Mouse (Mus musculus) hindbrain, embryonic 16.5 days (tissue): ENCODE data around the gene Pex1. TPM values are rescaled to one million over a fixed set of nuclear protein-coding genes. Genes with fewer than 3 reads are reported as not detected.
"Not testable (repeated sequence)": the region's sequence is repeated elsewhere in the genome, so short reads cannot be mapped to it uniquely, and the experiment has no call there.

Experiments used
- ATAC-seq: fragments of 200-750 bp; cut with Nextera tagmentation; 2 replicates; pipeline ENCODE4 v1.8.0; 2017; ENCODE audit warnings: moderate TSS enrichment, moderate library complexity
- H3K27ac ChIP-seq: fragments of 300-500 bp; sonication (generic); 2 replicates; pipeline ENCODE4 v1.5.1; 2014; ENCODE audit warnings: low read depth, mild to moderate bottlenecking, control low read depth, low read length, moderate library complexity
- H3K27me3 ChIP-seq: fragments of 300-500 bp; sonication (generic); replicated peaks from 2 replicates; pipeline ENCODE4 v1.6.1; 2014; ENCODE audit warnings: low read length; ENCODE audit not compliant: control insufficient read depth, insufficient read depth
- H3K36me3 ChIP-seq: fragments of 300-500 bp; sonication (generic); 2 replicates; pipeline ENCODE4 v1.6.1; 2014; ENCODE audit warnings: mild to moderate bottlenecking, low read length, moderate library complexity, mixed read lengths; ENCODE audit not compliant: control insufficient read depth, insufficient read depth
- H3K4me1 ChIP-seq: fragments of 300-500 bp; sonication (generic); 2 replicates; pipeline ENCODE4 v1.6.1; 2014; ENCODE audit warnings: low read depth, low read length; ENCODE audit not compliant: control insufficient read depth, insufficient read depth
- H3K4me2 ChIP-seq: fragments of 300-500 bp; sonication (generic); 2 replicates; pipeline ENCODE4 v1.6.1; 2014; ENCODE audit warnings: mild to moderate bottlenecking, low read length, control low read depth, moderate library complexity
- H3K4me3 ChIP-seq: fragments of 300-500 bp; sonication (generic); 2 replicates; pipeline ENCODE4 v1.5.1; 2014; ENCODE audit warnings: mild to moderate bottlenecking, low read length, control low read depth, moderate library complexity
- H3K9ac ChIP-seq: fragments of 300-500 bp; sonication (generic); 2 replicates; pipeline ENCODE4 v1.6.1; 2014; ENCODE audit warnings: low read depth, mild to moderate bottlenecking, control low read depth, low read length, moderate library complexity
- H3K9me3 ChIP-seq: fragments of 300-500 bp; sonication (generic); 2 replicates; pipeline ENCODE4 v1.6.1; 2014; ENCODE audit warnings: mild to moderate bottlenecking, low read length, moderate library complexity; ENCODE audit not compliant: control insufficient read depth
- WGBS: fragments of 180-500 bp; shearing (Covaris S2); extraction: QIAGEN DNeasy Blood & Tissue Kit; methylation state at CpG from one replicate; pipeline ENCODE4 v1.1.7; 2014; 5-methylcytosine and 5-hydroxymethylcytosine counted together
- polyA plus RNA-seq: library from polyadenylated mRNA; unstranded; fragments of >200 nt; fragmentation: Nextera tagmentation; extraction: Ambion mirVana; gene quantifications from 2 replicates; pipeline ENCODE4 v1.2.1, GENCODE M21; 2015

Gene Pex1
- polyA plus RNA-seq, 1 experiment from 2014 or later = 21.7 TPM

DNA sequence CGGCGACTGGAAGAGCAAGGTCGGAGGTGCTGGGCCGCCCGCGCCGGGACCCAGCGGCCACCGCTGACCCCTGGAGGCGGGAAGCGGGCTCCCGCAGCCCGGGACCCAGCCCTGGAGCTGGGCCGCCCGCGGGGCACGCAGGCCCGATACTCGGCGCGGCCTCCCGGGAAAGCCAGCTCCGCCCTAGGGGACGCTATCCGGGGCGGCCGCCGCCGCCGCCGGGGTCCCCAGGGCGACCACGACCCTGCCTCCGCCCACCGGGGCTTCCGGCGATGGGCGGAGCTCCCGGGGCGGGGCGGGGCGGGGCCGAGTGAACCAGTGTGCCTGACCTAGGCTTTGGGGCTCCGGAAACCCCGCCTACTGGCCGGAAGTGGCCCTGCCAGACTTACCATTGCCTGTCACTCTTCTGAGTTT is 51.8 kb downstream of the Pex1 start:
- Histone ChIP-seq H3K9ac (peak overlapping the region; percentile 97), H3K9me3 (no peaks in the 10 kb centered on the region), H3K27ac (peak overlapping the region; percentile 91), H3K27me3 (no peaks in the 10 kb centered on the region), H3K36me3 (peaks cover 4% of the 10 kb centered on the region; the same call in 1 of the 2 replicates), H3K4me3 (peak overlapping the region; percentile 98), H3K4me2 (peak overlapping the region; percentile 75), H3K4me1 (peaks cover 14% of the 10 kb centered on the region)
- ATAC-seq = peak; percentile 96
- 0% methylated on average over 1 of the region's 46 CpGs for WGBS

DNA sequence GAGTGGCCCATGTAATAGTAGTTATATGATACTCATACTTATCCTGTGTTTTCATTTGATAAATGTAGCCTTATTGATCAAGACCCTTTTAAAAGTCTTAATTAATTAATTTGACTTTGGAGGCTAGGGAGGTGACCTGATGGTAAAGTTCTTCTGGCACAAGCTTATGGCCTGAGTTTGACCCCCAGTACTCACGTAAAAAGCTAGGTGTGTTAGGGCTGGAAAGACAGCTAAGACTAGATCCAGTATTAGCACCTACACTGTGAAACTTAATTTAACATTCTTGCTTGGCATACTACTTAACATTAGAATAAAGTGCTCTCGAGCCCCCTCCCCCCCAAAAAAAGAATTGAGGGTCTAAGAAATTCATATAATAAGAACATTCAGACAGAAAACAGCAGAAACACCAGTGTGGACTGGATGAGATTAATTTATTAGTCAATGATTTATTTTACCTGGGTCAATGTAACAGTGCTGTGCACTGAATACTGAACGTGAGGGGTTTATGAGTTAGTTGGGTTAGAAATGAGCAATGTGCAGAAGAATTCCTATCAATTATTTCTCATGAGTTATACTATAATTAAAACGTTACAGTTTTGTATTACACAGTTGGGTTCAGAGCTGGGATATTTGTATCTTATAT is 52.5 kb downstream of the Pex1 start:
- peak overlapping the region; percentile 98; the same call in 1 of the 2 replicates for H3K4me3 ChIP-seq
- H3K4me2 ChIP-seq = peak overlapping the region; percentile 75
- H3K27ac ChIP-seq = no peak overlapping the region
- ATAC-seq = peak; percentile 46
- H3K27me3 ChIP-seq = no peaks in the 10 kb centered on the region
- 56% methylated on average over 4 of the region's 4 CpGs for WGBS
- H3K4me1 ChIP-seq = peaks cover 14% of the 10 kb centered on the region
- H3K36me3 ChIP-seq = peaks cover 4% of the 10 kb centered on the region; the same call in 1 of the 2 replicates
- no peaks in the 10 kb centered on the region for H3K9me3 ChIP-seq
- H3K9ac ChIP-seq = no peak overlapping the region

DNA sequence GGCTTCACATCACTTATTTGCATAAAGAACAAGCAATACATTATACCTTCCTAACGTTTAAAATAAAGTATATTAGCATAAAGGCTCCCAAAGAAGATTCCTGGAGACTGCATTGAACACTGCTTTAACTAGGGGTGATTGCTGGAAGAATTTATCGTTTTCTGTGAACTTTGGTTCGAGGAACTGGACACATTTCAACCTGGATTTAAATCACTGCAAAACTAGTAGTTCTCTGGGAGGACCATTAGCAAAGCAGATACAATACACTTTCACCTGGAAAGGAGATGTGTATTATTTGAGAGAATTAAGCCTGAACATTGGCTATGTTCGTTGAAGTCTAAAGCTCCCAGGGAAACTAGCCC is 53.0 kb downstream of the Pex1 start:
- Histone ChIP-seq H3K9me3 (no peaks in the 10 kb centered on the region), H3K4me3 (no peak overlapping the region), H3K4me1 (peaks cover 14% of the 10 kb centered on the region), H3K36me3 (peaks cover 4% of the 10 kb centered on the region; the same call in 1 of the 2 replicates), H3K27ac (no peak overlapping the region), H3K9ac (no peak overlapping the region), H3K27me3 (no peaks in the 10 kb centered on the region), H3K4me2 (no peak overlapping the region)
- 75% methylated on average over 4 of the region's 4 CpGs for WGBS
- ATAC-seq = no peak

DNA sequence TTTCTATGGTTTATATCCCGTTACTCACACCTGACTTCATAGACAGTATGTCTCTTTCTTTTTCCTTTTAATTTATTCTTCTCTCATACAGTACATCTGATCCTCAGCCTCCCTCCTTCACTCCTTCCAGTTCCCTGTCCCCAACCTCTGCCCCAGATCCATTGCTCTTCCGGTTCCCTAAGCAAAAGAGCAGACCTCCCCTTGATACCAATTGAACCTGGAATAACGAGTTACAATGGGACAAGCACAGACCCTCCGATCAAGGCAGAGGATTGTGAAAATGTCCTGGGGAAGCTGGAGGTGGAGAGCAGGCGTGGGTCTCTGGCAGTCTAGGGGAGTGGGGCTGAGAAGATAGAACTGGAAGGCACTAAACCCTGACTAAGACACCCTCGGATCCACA is 55.0 kb downstream of the Pex1 start, which contains the start of gene Tmbim7:
TSS of gene Tmbim7 (plus strand) at position 301 of the 400 bp plus-strand sequence.
- no peaks in the 10 kb centered on the region for H3K36me3 ChIP-seq
- peaks cover 5% of the 10 kb centered on the region for H3K4me1 ChIP-seq
- WGBS = 79% methylated on average over 6 of the region's 6 CpGs
- ATAC-seq = no peak
- H3K4me2 ChIP-seq = no peak within 1 kb of the TSS
- H3K9me3 ChIP-seq = no peaks in the 10 kb centered on the region
- no peak within 1 kb of the TSS for H3K9ac ChIP-seq
- no peak within 1 kb of the TSS for H3K27ac ChIP-seq
- H3K4me3 ChIP-seq = no peak within 1 kb of the TSS
- no peaks in the 10 kb centered on the region for H3K27me3 ChIP-seq

DNA sequence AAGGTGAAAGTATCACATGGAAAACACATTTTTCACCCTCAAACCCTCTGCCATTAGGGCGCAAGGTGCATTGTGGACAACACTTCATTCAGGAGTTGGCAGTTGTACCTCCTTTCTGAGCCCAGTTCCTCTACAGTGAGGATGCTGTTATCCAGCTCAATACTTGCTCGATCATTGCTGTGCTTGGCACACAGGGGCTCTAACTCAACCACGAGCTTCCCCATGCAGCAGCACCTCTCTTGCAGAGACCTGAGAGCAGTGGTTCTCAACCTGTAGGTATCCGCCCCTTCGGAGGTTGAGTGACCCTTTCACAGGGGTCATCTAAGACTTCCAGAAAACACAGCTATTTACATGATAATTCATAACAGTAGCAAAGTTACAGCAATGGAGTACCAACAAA is 55.8 kb downstream of the Pex1 start:
- H3K9me3 ChIP-seq = no peaks in the 10 kb centered on the region
- no peak for ATAC-seq
- no peaks in the 10 kb centered on the region for H3K36me3 ChIP-seq
- H3K27ac ChIP-seq = no peak overlapping the region
- no peak overlapping the region for H3K4me2 ChIP-seq
- H3K4me1 ChIP-seq = peaks cover under 1% of the 10 kb centered on the region
- no peak overlapping the region for H3K9ac ChIP-seq
- 84% methylated on average over 5 of the region's 5 CpGs for WGBS
- no peaks in the 10 kb centered on the region for H3K27me3 ChIP-seq
- no peak overlapping the region for H3K4me3 ChIP-seq

DNA sequence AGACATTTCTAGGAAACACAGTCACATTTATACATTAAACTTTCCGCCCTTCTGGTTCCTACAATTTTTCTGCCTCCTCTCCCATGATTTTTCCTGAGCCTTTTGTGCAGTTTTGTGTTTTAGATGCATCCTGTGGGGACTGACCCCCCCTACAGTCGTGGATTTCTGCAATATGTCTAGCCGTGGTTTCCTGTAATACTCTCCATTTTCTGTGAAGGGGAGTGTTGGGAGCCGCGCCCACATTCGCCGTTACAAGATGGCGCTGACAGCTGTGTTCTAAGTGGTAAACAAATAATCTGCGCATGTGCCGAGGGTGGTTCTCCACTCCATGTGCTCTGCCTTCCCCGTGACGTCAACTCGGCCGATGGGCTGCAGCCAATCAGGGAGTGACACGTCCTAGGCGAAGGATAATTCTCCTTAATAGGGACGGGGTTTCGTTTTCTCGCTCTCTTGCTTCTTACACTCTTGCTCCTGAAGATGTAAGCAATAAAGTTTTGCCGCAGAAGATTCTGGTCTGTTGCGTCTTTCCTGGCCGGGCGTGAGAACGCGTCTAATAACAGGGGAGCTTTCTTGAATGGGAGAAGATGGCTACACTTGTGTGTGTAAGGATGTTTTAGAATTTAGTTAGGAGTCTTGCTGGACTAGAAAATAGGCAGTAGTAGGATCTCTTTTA is 57.2 kb downstream of the Pex1 start:
- WGBS = 94% methylated on average over 15 of the region's 25 CpGs

DNA sequence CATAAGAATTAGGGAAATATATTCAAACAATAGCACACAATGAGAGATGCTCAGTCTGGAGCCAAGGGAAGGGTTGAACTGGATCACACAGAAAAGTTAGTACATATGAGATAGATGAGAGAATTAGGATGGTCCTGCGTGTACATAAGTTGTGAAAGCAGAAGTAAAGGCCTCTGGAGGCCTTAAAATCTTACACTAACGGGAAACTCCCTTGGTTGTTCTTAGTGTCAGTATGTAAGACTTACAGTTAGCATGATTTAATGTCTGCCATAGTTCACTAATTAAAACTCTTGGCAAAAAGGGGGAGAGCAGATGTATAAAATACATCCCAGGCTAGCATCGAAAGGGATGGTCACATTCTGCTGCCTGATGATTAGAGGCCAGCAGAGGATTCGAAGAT is 57.9 kb downstream of the Pex1 start:
- Histone ChIP-seq H3K27me3 (no peaks in the 10 kb centered on the region), H3K27ac (no peak overlapping the region), H3K9me3 (no peaks in the 10 kb centered on the region), H3K4me3 (no peak overlapping the region), H3K36me3 (no peaks in the 10 kb centered on the region), H3K9ac (no peak overlapping the region), H3K4me2 (no peak overlapping the region), H3K4me1 (no peaks in the 10 kb centered on the region)
- ATAC-seq = no peak
- WGBS = 96% methylated on average over 4 of the region's 4 CpGs

More for the DNA sequence above, 57.2 kb downstream of the Pex1 start:
- not testable (repeated sequence) for H3K4me1 ChIP-seq, H3K4me2 ChIP-seq, H3K4me3 ChIP-seq, H3K27ac ChIP-seq, H3K9me3 ChIP-seq, H3K27me3 ChIP-seq, H3K9ac ChIP-seq, H3K36me3 ChIP-seq, ATAC-seq

DNA sequence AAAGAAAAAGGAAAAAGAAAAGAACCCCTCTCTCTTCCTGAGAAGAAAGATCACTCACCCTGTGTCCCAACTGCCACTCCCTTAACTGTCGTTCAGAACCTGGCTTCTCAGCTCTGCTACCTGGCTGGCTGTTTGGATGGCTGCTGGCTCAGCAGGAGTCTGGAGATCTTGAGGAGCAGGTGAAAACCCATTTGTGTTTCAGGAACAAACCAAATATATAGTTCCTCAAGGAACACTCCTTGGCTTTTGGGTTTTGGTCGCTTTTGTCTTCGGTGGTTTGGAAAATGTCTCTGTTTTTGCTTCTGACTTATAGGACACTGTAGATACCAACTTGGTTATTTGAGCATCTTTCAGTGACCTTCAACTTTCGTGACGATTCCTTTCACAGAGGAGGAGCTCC is 61.2 kb downstream of the Pex1 start, which contains the start of gene Gatad1:
TSS of gene Gatad1 (minus strand) at position 101 of the 400 bp plus-strand sequence.
- no peak within 1 kb of the TSS for H3K27ac ChIP-seq
- ATAC-seq = no peak
- H3K9me3 ChIP-seq = no peaks in the 10 kb centered on the region
- no peak within 1 kb of the TSS for H3K9ac ChIP-seq
- no peaks in the 10 kb centered on the region for H3K4me1 ChIP-seq
- no peaks in the 10 kb centered on the region for H3K36me3 ChIP-seq
- no peak within 1 kb of the TSS for H3K4me2 ChIP-seq
- H3K27me3 ChIP-seq = no peaks in the 10 kb centered on the region
- 77% methylated on average over 5 of the region's 5 CpGs for WGBS
- H3K4me3 ChIP-seq = no peak within 1 kb of the TSS

DNA sequence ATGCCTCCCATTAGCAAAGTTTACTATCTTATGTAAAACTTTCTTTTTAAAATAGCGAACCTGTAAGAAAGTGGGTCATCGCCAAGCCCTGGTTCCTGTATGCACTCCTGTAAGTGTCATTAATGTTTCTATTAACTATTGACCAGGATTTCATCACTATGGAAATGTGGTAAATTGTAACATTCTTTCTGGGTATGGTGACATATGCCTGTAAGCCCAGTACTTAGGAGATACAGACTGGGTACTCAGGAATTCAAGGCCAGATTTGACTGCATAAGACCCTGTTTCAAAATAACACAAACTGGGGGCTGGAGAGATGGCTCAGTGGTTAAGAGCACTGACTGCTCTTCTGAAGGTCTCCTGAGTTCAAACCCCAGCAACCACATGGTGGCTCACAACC is 69.4 kb downstream of the Pex1 start:
- Histone ChIP-seq H3K9ac (no peak overlapping the region), H3K36me3 (no peaks in the 10 kb centered on the region), H3K27me3 (no peaks in the 10 kb centered on the region), H3K4me2 (no peak overlapping the region), H3K4me1 (no peaks in the 10 kb centered on the region), H3K4me3 (no peak overlapping the region), H3K9me3 (no peaks in the 10 kb centered on the region), H3K27ac (no peak overlapping the region)
- ATAC-seq = no peak
- WGBS = 92% methylated on average over 2 of the region's 2 CpGs
